Mouse (Mus musculus): Measurements from ENCODE around the gene Gm960. TPM values are rescaled to one million over a fixed set of nuclear protein-coding genes. Genes with fewer than 3 reads are reported as not detected.

Gene Gm960
- polyA plus RNA-seq (2015; fragmentation: Nextera tagmentation; extraction: Ambion mirVana), result 1.2 and 3.0 TPM in 2 replicates

GRCm38 (mm10) chr19:4698205-4698677, at the start of gene Gm960:
Gene Gm960 (minus strand): TSS chr19:4698668.
- WGBS, result under 1% methylated on average over 40 of the region's 40 CpGs
- no peak within 1 kb of the TSS for H3K27ac ChIP-seq (ENCODE audit: low read length)
- H3K27me3 ChIP-seq (ENCODE audit: control insufficient read depth, insufficient read depth, low read length), result peaks cover 17% of the 10 kb centered on the region
- peak within 1 kb of the TSS; percentile 80 for H3K4me2 ChIP-seq (ENCODE audit: low read depth, low read length)
- H3K4me1 ChIP-seq (ENCODE audit: control insufficient read depth, insufficient read depth, low read length), result 0 out of 2 replicates have a peak, but pooled peaks cover 7% of the 10 kb centered on the region
- no peaks in the 10 kb centered on the region for H3K9me3 ChIP-seq (replicated peaks; ENCODE audit: control insufficient read depth, low read length)
- ATAC-seq (ENCODE audit: insufficient read depth, low FRiP score), result peak; percentile 68
- H3K4me3 ChIP-seq (replicated peaks; ENCODE audit: low read length), result peak within 1 kb of the TSS; percentile 62
- no peaks in the 10 kb centered on the region for H3K36me3 ChIP-seq (ENCODE audit: control insufficient read depth, insufficient read depth, low read length)
- H3K9ac ChIP-seq (ENCODE audit: low read length), result peak within 1 kb of the TSS; percentile 72

- WGBS, result 87% methylated on average over 9 of the region's 9 CpGs
- H3K9ac ChIP-seq (ENCODE audit: low read length), result no peak overlapping the region
- no peak overlapping the region for H3K4me2 ChIP-seq (ENCODE audit: low read depth, low read length)
- no peaks in the 10 kb centered on the region for H3K27me3 ChIP-seq (ENCODE audit: control insufficient read depth, insufficient read depth, low read length)
- no peaks in the 10 kb centered on the region for H3K4me1 ChIP-seq (ENCODE audit: control insufficient read depth, insufficient read depth, low read length)
- no peak overlapping the region for H3K4me3 ChIP-seq (replicated peaks; ENCODE audit: low read length)
- H3K9me3 ChIP-seq (replicated peaks; ENCODE audit: control insufficient read depth, low read length), result no peaks in the 10 kb centered on the region
- no peak overlapping the region for H3K27ac ChIP-seq (ENCODE audit: low read length)
- ATAC-seq (ENCODE audit: insufficient read depth, low FRiP score), result no peak
- no peaks in the 10 kb centered on the region for H3K36me3 ChIP-seq (ENCODE audit: control insufficient read depth, insufficient read depth, low read length)
Measured at GRCm38 (mm10) chr19:4747631-4748312, 49.3 kb upstream of the Gm960 start.

GRCm38 (mm10) chr19:4746611-4747010, 48.1 kb upstream of the Gm960 start:
- 77% methylated on average over 14 of the region's 14 CpGs for WGBS
- ATAC-seq (ENCODE audit: insufficient read depth, low FRiP score), result no peak
- no peaks in the 10 kb centered on the region for H3K4me1 ChIP-seq (ENCODE audit: control insufficient read depth, insufficient read depth, low read length)

GRCm38 (mm10) chr19:4745681-4746080, 47.2 kb upstream of the Gm960 start:
- Histone ChIP-seq H3K9me3 (replicated peaks; ENCODE audit: control insufficient read depth, low read length) (no peaks in the 10 kb centered on the region), H3K4me1 (ENCODE audit: control insufficient read depth, insufficient read depth, low read length) (no peaks in the 10 kb centered on the region), H3K9ac (ENCODE audit: low read length) (no peak overlapping the region), H3K4me3 (replicated peaks; ENCODE audit: low read length) (no peak overlapping the region), H3K27me3 (ENCODE audit: control insufficient read depth, insufficient read depth, low read length) (no peaks in the 10 kb centered on the region), H3K36me3 (ENCODE audit: control insufficient read depth, insufficient read depth, low read length) (no peaks in the 10 kb centered on the region), H3K4me2 (ENCODE audit: low read depth, low read length) (no peak overlapping the region), H3K27ac (ENCODE audit: low read length) (no peak overlapping the region)
- 92% methylated on average over 10 of the region's 10 CpGs for WGBS
- ATAC-seq (ENCODE audit: insufficient read depth, low FRiP score), result no peak

More at GRCm38 (mm10) chr19:4746611-4747010, 48.1 kb upstream of the Gm960 start:
- Histone ChIP-seq H3K4me2 (ENCODE audit: low read depth, low read length) (no peak overlapping the region), H3K36me3 (ENCODE audit: control insufficient read depth, insufficient read depth, low read length) (no peaks in the 10 kb centered on the region), H3K9ac (ENCODE audit: low read length) (no peak overlapping the region), H3K27me3 (ENCODE audit: control insufficient read depth, insufficient read depth, low read length) (no peaks in the 10 kb centered on the region), H3K27ac (ENCODE audit: low read length) (no peak overlapping the region), H3K4me3 (replicated peaks; ENCODE audit: low read length) (no peak overlapping the region), H3K9me3 (replicated peaks; ENCODE audit: control insufficient read depth, low read length) (no peaks in the 10 kb centered on the region)

- 42% methylated on average over 9 of the region's 9 CpGs for WGBS
- Histone ChIP-seq H3K4me3 (replicated peaks; ENCODE audit: low read length) (no peak overlapping the region), H3K27ac (ENCODE audit: low read length) (no peak overlapping the region), H3K4me2 (ENCODE audit: low read depth, low read length) (no peak overlapping the region), H3K9ac (ENCODE audit: low read length) (no peak overlapping the region), H3K36me3 (ENCODE audit: control insufficient read depth, insufficient read depth, low read length) (no peaks in the 10 kb centered on the region), H3K4me1 (ENCODE audit: control insufficient read depth, insufficient read depth, low read length) (no peaks in the 10 kb centered on the region), H3K9me3 (replicated peaks; ENCODE audit: control insufficient read depth, low read length) (no peaks in the 10 kb centered on the region), H3K27me3 (ENCODE audit: control insufficient read depth, insufficient read depth, low read length) (no peaks in the 10 kb centered on the region)
- ATAC-seq (ENCODE audit: insufficient read depth, low FRiP score), result no peak
Measured at GRCm38 (mm10) chr19:4745057-4745456, 46.6 kb upstream of the Gm960 start.

GRCm38 (mm10) chr19:4744026-4744425, 45.6 kb upstream of the Gm960 start:
- no peak overlapping the region for H3K9ac ChIP-seq (ENCODE audit: low read length)
- H3K27me3 ChIP-seq (ENCODE audit: control insufficient read depth, insufficient read depth, low read length), result no peaks in the 10 kb centered on the region
- H3K4me2 ChIP-seq (ENCODE audit: low read depth, low read length), result no peak overlapping the region
- H3K9me3 ChIP-seq (replicated peaks; ENCODE audit: control insufficient read depth, low read length), result no peaks in the 10 kb centered on the region
- 82% methylated on average over 14 of the region's 14 CpGs for WGBS
- H3K36me3 ChIP-seq (ENCODE audit: control insufficient read depth, insufficient read depth, low read length), result no peaks in the 10 kb centered on the region
- no peak overlapping the region for H3K27ac ChIP-seq (ENCODE audit: low read length)
- no peaks in the 10 kb centered on the region for H3K4me1 ChIP-seq (ENCODE audit: control insufficient read depth, insufficient read depth, low read length)
- no peak for ATAC-seq (ENCODE audit: insufficient read depth, low FRiP score)
- no peak overlapping the region for H3K4me3 ChIP-seq (replicated peaks; ENCODE audit: low read length)

GRCm38 (mm10) chr19:4743524-4743923, 45.1 kb upstream of the Gm960 start:
- 41% methylated on average over 5 of the region's 5 CpGs for WGBS
- Histone ChIP-seq H3K9ac (ENCODE audit: low read length) (no peak overlapping the region), H3K9me3 (replicated peaks; ENCODE audit: control insufficient read depth, low read length) (no peaks in the 10 kb centered on the region), H3K4me3 (replicated peaks; ENCODE audit: low read length) (no peak overlapping the region), H3K4me1 (ENCODE audit: control insufficient read depth, insufficient read depth, low read length) (no peaks in the 10 kb centered on the region), H3K4me2 (ENCODE audit: low read depth, low read length) (no peak overlapping the region), H3K27ac (ENCODE audit: low read length) (no peak overlapping the region), H3K27me3 (ENCODE audit: control insufficient read depth, insufficient read depth, low read length) (no peaks in the 10 kb centered on the region), H3K36me3 (ENCODE audit: control insufficient read depth, insufficient read depth, low read length) (no peaks in the 10 kb centered on the region)
- no peak for ATAC-seq (ENCODE audit: insufficient read depth, low FRiP score)

GRCm38 (mm10) chr19:4742229-4742628, 43.8 kb upstream of the Gm960 start:
- Histone ChIP-seq H3K4me1 (ENCODE audit: control insufficient read depth, insufficient read depth, low read length) (no peaks in the 10 kb centered on the region), H3K27me3 (ENCODE audit: control insufficient read depth, insufficient read depth, low read length) (no peaks in the 10 kb centered on the region), H3K9me3 (replicated peaks; ENCODE audit: control insufficient read depth, low read length) (no peaks in the 10 kb centered on the region), H3K9ac (ENCODE audit: low read length) (no peak overlapping the region), H3K27ac (ENCODE audit: low read length) (no peak overlapping the region), H3K4me3 (replicated peaks; ENCODE audit: low read length) (no peak overlapping the region), H3K4me2 (ENCODE audit: low read depth, low read length) (no peak overlapping the region), H3K36me3 (ENCODE audit: control insufficient read depth, insufficient read depth, low read length) (no peaks in the 10 kb centered on the region)
- no peak for ATAC-seq (ENCODE audit: insufficient read depth, low FRiP score)
- WGBS, result 92% methylated on average over 6 of the region's 6 CpGs

- WGBS, result 68% methylated on average over 10 of the region's 10 CpGs
- H3K9me3 ChIP-seq (replicated peaks; ENCODE audit: control insufficient read depth, low read length), result no peaks in the 10 kb centered on the region
- H3K4me3 ChIP-seq (replicated peaks; ENCODE audit: low read length), result no peak overlapping the region
- H3K4me2 ChIP-seq (ENCODE audit: low read depth, low read length), result no peak overlapping the region
- H3K27ac ChIP-seq (ENCODE audit: low read length), result no peak overlapping the region
- H3K9ac ChIP-seq (ENCODE audit: low read length), result no peak overlapping the region
- H3K4me1 ChIP-seq (ENCODE audit: control insufficient read depth, insufficient read depth, low read length), result no peaks in the 10 kb centered on the region
- ATAC-seq (ENCODE audit: insufficient read depth, low FRiP score), result no peak
- H3K27me3 ChIP-seq (ENCODE audit: control insufficient read depth, insufficient read depth, low read length), result no peaks in the 10 kb centered on the region
- no peaks in the 10 kb centered on the region for H3K36me3 ChIP-seq (ENCODE audit: control insufficient read depth, insufficient read depth, low read length)
Measured at GRCm38 (mm10) chr19:4741482-4741881, 43.0 kb upstream of the Gm960 start.

Data from stomach, embryonic 16.5 days (tissue).